Mouse (Mus musculus) adrenal gland, postnatal 4 days (tissue): ENCODE results near the gene Maff. TPM values are rescaled to one million over a fixed set of nuclear protein-coding genes. Genes with fewer than 3 reads are reported as not detected.
A peak's percentile ranks its signal among the peaks of the same experiment; 100 is the strongest.

Experiments
- DNase-seq, 2 experiments: peaks; one replicate each; pipeline ENCODE4 v3.0.0; 2021 to 2022; ENCODE audit warnings: low spot score in 2 of 2, mixed read lengths in 2 of 2
- total RNA-seq, 2 experiments: library from RNA; stranded (reverse); gene quantifications; 2 replicates each; pipeline ENCODE4 v1.2.3; 2021

Maff gene
- total RNA-seq, 2 experiments from 2014 or later, result 3.2 to 4.6 TPM

DNA sequence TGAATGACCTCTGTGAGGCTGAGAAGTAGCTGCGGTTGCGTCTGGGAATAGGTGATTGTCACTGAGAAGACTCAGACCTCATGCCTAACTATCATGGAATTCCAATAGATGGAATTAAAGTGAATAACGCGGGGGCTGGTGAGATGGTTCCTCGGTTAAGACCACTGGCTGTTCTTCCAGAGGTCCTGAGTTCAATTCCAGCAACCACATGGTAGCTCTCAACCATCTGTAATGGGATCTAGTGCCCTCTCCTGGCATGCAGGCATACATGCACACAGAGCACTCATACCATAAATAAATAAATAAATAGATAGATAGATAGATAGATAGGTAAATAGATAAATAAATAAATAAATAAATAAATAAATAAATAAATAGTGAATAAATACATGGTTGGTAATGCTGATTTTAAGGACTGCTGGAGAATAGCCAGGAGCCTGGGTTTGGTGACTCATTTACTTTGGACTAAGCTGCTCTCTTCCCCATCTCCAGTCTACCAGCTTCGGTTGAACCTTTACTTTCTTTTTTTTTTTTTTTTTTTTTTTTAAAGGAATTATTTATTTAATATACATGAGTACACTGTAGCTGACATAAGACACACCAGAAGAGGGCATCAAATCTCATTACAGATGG, 17.0 kb upstream of the Maff start:
- DNase-seq, result no peak

DNA sequence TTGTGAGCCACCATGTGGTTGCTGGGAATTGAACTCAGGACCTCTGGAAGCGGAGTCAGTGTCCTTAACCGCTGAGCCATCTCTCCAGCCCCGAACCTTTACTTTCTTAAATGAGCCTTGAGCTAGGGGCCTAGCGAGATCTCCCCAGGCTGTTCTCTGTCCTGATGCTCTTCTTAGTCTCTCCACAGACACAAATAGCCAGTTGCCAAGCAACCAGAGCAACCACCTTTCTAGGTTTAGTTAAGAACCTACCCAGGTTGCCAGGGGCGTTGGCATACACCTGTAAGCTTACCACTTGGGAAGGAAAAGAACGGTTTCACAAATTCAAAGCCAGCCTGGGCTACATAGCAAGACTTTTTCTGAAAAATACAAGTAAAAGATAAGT, 16.4 kb upstream of the Maff start:
- no peak for DNase-seq

DNA sequence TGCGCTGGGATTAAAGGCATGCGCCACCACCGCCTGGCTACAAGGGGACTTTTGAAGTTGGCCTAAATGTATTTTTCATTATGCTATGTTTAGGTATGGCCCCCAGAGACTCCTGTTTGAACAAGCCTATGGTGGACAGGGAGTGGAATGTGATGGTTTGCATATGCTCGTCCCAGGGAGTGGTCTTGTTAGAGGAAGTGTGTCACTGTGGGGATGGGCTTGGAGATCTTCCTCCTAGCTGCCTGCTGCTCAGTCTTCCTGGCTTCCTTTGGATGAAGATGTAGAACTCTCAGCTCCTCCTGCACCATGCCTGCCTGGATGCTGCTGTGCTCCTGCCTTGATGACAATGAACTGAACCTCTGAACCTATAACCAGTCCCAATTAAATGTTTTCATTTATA, 15.9 kb upstream of the Maff start:
- DNase-seq, result no peak

DNA sequence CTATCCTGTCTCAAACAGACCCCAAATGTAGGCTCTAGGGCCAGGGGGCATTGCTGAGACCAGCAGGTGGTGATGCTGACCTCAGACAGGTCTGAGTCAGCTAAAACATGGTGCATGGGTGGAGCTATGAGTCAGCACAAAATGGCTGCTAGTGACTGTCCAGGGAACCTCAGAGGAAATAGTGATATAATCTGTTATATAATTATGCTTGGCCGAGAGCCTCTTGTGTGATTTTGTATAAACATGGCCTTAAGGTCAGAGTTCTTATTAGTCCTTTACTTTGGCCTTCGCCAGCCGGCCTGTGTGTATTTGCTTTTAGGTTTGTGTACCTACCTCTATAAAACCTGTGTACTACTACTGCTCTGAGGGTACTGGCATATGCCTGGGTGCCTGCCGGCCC, 13.0 kb upstream of the Maff start:
- DNase-seq, result no peak

DNA sequence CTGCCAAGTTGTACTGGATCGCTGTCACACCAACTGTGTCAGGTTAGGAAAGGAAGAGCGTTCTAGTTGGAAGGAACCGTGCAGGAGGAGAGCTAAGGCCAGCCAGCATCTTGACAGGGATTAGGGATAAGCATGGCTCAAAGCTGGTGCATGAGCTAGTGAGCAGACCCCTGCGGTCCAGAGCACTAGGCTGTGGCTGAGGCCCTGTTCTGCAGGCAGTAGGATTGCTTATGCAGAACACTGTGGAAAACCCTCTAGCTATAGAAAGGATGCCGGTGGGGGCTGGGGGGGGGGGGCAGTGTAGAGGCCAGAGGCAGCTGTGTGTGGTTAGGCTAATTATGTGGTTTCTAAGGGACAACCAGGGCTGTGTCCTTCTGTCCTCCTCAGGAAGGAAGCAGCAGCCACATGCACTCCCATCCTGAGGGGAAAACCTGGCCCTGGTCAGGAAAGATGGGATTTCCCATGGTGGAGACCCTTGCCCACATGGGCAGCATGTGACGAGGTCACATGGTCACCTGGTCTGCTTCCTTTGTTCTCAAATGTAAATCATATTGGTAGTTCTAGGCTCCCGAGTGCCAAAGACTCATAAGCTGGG, 11.3 kb upstream of the Maff start:
- DNase-seq, result no peak

DNA sequence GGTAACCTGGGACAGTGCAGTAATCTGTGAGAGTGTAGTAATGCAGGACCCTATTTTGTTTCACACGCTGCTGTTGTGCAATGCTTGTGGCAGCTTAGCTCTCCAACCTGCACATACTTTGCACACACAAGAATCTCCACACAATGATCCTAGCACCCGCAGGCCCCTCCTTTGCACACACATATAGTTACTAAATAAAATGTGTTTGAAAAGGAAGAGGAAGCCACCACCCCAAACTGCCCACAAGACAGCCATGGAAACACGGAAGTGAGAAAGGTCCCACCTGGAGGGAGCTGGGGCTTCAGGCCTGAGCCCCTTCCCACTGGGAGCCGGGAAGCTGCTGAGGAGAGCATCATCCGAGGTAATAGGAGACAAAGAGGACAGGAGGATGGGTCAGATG, 7.4 kb upstream of the Maff start:
- DNase-seq, result no peak

DNA sequence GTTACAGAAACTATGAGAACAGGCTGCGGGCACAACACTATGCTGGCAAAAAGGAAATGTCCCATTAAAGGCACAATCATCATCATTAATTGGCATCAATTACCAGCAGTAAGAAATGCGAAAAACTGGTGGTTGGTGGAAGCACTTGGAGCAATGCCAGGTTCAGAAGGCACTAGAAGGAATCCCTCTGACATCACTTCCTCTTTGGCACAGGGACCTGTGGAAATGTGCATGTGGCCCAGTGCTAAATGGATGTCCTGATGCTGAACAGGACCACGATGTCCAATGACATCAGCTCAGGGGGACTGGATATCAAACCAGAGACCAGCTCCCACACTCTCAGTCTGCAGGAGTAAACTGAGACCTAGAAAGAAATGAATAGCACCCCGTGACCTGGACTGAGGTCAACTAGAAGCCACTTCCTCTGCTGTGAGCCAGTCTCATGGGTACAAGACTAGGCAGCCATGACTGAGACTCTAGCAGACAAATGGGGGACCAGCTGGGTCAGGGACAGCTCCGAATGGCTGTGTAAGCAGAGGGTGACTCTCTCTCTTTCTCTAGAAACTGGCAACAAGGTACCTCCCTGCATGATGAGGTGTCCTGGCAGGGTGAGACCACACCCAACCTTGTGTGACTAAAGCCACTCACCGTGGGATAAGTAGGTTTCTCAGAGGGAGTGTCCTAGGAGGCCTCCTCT, 3.6 kb upstream of the Maff start:
- no peak for DNase-seq

DNA sequence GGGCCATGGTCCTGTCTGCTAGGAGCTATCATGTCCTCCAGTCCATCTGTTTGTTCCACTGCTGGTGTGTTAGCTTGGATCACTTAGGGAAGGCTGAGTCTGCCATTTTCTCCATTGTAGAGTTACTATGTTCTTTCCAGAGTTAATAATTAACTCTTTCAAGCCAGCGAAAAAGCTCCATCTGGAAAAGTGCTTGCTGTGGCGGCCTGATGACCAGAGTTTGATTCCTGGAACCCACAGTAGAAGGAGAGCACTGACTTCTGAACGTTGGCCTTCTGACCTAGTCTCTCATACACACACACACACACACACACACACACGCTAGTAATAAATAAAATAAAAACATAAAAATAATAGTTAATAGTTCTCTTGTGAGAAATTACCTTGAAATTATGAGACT, 1.8 kb upstream of the Maff start:
- DNase-seq, result no peak

DNA sequence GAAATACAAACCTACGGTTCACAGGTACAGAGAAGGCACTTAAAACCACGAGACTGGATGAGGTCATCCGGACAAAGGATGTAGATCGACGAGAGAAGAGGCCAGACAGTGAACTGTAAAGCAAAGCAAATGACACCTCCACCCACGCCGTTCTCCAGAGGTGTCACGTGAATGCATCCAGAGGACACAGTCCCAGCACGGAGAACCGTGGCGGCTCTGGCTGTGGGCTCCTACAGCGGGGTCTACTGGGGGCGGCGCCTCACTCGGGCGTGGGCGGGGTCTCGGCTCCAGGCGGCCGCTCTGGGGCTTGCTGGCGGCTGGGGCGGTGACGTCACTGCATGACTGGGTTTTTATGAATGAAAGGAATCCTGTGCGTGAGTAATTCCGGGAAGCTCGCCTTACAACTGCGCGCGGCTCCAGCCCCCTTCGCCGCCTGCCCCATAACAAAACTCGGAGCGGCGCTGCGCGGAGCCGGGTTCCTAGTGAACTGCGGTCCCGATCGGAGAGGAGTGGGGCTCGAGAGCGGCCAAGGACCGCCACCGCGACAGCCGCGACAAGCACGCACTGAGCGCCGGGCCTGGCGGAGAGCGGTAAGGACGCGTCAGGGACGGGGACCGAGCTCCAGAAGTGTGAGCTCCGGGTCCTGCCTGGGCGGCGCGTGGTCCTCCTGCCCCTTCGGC, 884 bp downstream of the Maff start:
- DNase-seq, result peak; percentile 65

DNA sequence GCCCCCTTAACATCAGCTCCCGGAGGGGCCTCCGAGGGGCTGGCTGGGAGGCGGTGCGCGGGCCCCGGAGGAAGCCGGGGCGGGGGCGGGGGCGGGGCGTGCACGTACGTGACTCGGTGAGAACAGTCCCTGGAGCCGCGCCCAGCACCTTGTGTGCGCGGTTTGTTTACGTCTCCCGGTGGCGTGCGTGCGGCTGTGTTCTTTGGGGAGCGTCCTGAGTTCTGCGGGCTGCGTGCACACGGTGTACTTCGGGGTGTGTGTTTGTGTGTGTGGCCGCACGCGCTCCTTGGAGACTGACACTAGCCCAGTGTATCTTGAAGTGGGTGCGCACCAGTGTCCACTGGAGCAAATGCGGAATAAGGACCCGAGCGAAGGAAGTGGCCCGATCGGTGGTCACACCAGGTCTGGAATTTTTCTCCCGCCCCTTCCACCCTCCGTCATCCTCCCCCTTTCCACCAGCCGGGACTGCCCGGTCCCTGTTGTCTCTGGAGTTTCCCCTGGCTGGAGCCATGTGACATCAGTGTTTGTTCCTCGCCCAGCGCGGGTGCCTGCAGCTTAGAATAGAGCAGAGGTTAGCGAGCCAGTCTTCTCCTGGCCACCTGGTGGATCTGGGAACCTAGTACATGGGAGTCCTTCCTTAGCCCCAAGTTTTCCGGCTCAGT, 1.6 kb downstream of the Maff start:
- peak in 1 of 2 experiments; percentile 30 for DNase-seq

DNA sequence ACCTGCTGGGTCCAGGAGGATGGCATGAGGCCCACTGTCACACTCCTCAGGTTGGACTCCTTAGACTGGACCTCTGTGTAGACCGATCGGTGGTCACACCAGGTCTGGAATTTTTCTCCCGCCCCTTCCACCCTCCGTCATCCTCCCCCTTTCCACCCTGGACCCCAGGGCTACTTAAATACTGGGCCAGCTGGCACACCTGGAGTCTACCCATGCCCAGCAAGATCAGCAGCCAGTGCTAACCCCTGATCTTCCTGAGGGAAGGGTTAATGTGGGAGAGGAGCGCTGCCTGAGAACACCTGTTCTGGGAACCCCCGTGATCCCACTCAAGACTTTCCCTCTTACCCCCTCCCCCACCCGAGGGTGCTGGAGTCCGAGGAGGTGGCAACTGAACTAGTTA, 2.2 kb downstream of the Maff start:
- no peak for DNase-seq

DNA sequence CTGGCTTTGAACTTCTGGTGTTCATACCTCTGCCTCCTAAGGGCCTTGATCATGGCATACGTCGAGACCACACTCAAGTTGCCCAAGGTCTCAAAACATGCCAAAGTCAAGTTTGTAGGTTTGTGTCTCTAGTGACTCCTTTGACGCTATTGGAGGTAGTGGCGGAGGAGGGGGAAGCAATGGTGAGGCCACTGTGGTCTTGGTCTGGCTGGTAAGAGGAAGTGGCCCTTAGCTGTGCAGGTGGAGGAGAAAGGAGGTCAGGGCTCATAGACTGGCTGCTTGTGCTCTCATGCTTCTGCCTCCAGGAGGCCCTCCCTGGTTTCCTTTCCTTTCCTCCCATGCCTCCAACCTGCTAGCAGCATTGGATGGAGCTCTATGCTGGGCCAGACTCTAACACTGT, 4.4 kb downstream of the Maff start:
- no peak for DNase-seq

DNA sequence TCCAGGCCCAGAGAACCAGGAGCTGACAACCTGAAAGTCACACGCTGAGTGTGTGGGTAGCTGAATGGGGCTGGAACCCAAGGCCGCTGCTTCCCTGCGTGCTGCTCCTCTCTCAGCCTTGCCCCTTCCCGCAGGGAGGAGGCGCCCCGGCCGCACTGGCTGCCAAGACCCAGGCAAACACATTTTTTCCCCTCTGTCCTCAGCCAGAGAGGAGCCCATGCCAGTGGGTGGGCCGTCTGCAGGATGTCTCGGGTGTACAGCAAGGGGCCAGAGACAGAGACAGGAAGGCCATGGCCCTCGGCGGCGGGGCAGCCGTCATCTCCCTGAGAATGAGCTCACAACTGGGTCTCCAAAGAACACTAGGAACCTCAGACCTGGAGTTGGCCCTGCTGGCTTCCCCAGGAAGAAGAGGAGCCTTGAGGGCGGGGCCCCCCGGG, 4.9 kb downstream of the Maff start:
- DNase-seq, result peak in 1 of 2 experiments; percentile 19

DNA sequence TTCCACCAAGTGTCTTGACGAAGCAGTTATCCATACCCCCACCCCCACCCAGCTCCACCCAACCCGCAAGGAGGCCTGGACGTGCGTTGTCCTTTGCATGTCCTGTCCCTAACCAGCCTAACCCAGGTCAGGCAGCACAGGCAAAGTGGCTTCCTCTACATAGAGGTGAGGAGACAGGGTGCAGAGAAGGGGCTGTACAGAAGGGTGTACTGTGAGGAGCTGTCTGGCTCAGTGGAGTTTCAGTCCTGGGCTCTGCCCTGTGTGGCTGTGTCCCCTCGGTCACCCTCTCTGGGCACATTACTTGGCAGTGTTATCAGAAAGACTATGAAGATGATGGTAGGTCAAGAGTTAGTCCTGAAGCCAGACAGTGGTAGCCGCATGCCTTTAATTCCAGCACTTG, 6.1 kb downstream of the Maff start:
- no peak for DNase-seq

DNA sequence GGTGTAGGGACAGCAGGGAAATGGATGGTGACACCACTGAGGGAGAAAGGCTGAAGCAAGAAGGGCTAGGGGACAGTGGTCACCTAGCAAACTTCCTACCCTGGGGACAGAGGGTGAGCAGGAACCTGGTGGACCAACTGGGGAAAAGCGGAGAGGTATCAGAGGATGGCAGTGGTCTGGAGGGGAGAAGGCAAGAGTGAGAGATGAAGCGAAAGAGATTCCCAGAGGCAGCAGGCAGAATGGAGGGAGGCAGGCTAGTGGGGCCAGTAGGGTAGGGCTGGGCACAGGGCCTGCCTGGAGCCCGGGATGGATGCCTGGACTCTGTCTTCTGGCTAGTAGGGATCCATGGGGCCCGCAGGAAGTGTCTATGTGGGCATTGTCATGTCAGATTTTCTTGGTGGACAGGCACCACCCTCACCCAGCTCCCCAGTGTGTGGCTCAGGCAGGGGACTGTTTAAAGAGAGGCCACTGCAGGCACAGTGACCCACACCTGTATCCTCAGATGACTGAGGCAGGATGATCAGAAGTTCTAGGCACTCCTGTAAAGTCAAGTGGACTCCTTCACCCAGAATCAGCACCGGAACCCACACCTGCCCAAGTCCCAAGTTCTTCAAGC, 7.4 kb downstream of the Maff start:
- DNase-seq, result no peak

DNA sequence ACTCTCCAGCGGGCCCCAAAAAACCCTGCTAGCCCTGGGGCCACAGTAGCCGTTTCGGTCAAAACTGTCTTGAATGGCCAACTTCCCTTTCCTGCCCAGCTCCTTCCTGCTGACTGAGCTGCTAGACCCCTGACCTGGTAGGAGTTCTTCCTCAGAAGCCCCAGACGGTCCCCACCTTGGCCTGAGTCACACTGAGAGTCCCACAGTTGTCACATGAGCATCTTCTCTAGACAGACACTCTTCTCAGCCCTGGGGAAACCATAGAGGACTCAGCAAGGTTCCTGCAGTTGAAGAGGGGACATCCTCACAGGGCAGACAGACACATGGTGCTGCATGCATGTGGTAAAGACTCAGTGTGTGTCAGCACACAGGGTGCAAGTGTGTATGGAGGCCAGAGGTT, 8.2 kb downstream of the Maff start:
- DNase-seq, result no peak

DNA sequence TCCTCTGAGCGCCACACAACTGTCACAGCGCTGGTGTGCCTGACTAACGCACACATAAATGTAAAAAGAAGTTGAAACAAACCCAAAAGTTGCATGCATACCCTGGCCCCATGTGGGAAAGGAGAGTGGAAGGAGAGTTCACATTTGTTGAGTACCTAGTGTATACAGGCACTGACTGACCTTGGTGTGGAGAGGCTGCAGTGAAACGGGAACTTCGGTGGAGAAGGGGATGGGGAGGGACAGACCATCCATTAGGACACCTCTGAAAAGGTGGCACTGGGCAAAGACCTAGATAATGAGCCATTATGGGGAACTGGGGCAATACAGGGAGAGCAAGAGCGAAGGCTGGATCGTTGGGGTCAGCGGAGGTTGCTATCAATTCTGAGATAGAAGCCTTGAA, 10.1 kb downstream of the Maff start:
- DNase-seq, result no peak

DNA sequence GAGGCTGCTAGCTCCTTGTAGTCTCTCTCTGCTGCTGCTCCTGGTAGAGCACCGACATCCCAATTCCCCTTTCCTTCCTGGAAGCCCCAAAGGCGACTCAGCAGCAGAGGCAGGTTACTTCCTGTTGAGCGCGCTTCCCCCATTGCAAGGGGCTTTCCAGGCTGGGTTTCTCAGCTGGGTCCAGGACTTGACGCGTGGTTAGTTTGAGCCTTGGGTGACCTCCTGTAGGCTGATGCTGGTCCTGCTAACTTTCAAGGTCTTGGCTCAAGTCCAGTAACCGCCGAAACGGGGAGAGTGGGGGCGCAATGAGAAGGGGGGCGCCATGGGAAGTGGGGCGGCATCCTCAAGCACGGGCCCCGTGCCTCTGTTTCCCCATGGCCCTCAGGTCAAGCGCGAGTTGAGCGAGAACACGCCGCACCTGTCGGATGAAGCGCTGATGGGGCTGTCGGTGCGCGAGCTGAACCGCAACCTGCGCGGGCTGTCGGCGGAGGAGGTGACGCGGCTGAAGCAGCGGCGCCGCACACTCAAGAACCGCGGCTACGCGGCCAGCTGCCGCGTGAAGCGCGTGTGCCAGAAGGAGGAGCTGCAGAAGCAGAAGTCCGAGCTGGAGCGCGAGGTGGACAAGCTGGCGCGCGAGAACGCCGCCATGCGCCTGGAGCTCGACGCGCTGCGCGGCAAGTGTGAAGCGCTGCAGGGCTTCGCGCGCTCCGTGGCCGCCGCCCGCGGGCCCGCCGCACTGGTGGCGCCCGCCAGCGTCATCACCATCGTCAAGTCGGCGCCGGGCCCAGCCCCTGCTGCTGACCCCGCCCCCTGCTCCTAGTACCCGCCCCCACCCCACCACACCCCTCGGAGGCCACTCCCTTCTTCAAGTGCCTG, 10.9 kb downstream of the Maff start:
- peak in 1 of 2 experiments; percentile 17 for DNase-seq

DNA sequence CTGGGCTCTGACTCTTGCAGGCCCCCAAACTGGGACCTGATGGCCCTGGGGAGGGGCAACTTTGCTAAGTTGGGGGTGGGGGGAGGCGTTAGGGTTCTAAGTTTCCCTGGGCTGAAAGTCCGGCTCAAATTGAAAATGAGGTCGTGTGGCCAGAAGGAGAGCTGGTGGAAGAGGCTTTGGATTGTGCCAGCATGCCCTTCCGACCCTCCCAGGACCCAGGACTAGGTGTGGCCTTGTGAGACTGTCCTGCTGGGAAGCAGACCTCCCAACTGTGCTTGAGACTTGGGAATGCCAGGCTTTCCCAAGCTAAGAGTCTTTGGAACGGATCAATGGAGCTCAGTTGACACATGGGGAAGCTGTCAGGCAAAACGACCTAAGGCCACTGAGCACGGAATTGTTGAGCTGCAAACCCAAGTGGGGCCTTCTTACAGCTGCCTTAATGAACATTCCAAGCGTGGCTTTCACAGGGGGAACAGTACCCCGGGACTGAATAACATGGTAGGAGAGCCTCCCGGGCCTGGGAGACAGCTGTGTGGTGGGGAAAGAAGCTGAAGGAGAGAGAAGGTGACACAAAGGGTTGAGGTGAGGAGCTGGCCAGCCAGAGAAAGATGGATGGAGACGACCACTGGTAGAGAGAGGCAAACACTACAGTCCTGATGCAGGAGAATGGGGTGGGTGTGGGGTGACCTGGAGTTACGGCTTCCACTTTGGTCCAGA, 11.7 kb downstream of the Maff start:
- no peak for DNase-seq

DNA sequence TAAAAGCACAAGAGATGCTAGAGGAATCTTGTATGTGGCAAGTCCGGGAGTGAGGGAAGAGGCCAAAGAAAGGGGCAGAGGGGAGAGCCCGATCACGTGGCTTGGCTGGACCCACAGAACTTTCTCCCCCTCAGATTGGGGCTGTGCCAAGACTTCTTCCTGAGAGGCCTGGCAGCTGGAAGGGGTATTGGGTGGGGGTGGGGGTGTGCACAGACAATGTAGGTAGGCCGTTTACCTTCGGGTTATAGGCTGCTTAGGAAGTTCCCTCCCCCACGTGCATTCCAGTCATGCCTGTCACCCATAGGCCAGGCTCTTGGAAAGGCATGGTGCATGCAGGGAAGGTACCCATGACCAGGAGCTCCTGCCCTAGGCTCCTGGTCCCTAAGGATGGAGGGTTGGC, 13.5 kb downstream of the Maff start:
- DNase-seq, result no peak
